Mouse (Mus musculus) C2C12 (cell line): ENCODE measurements around the gene 9930021J03Rik. TPM values are rescaled to one million over a fixed set of nuclear protein-coding genes. Genes with fewer than 3 reads are reported as not detected.

ENCODE experiments used
- H3K27me3 ChIP-seq: one replicate; pipeline ENCODE4 v1.6.1; 2011; ENCODE audit not compliant: control insufficient read depth, insufficient read depth, insufficient read length
- H3K36me3 ChIP-seq: one replicate; pipeline ENCODE4 v1.6.1; 2011; ENCODE audit not compliant: control insufficient read depth, insufficient read depth
- H3K4me3 ChIP-seq: one replicate; pipeline ENCODE4 v1.5.1; 2011; ENCODE audit warnings: mild to moderate bottlenecking, control low read depth; ENCODE audit not compliant: poor library complexity, insufficient read depth, severe bottlenecking
- H3K79me2 ChIP-seq: one replicate; pipeline ENCODE4 v1.6.1; 2011; ENCODE audit not compliant: control insufficient read depth, insufficient read depth
- H3K79me3 ChIP-seq: one replicate; pipeline ENCODE4 v1.6.1; 2011; ENCODE audit warnings: low read depth, control low read depth
- H3ac ChIP-seq: one replicate; pipeline ENCODE3; 2011; ENCODE audit warnings: low read depth; ENCODE audit not compliant: control insufficient read depth, insufficient read length
- CEBPB ChIP-seq: IDR thresholded peaks from one replicate; pipeline ENCODE4 v1.6.1; 2011; ENCODE audit warnings: low read depth, mild to moderate bottlenecking, control low read depth, moderate library complexity
- CTCF ChIP-seq: IDR thresholded peaks from one replicate; pipeline ENCODE4 v1.5.1; 2011; ENCODE audit not compliant: control insufficient read depth, insufficient read depth, insufficient read length
- FOSL1 ChIP-seq: IDR thresholded peaks from one replicate; pipeline ENCODE4 v1.8.0; 2011; ENCODE audit warnings: mild to moderate bottlenecking, low read length; ENCODE audit not compliant: poor library complexity, insufficient read depth, severe bottlenecking
- MAX ChIP-seq: IDR thresholded peaks from one replicate; pipeline ENCODE4 v1.6.1; 2011; ENCODE audit warnings: mild to moderate bottlenecking, control low read depth
- MYOD1 ChIP-seq: IDR thresholded peaks from one replicate; pipeline ENCODE4 v1.6.1; 2011; ENCODE audit warnings: low read depth; ENCODE audit not compliant: control insufficient read depth, insufficient read length
- MYOG ChIP-seq: IDR thresholded peaks from one replicate; pipeline ENCODE4 v1.6.1; 2011; ENCODE audit not compliant: control insufficient read depth, insufficient read length; ENCODE audit errors: extremely low read depth
- USF1 ChIP-seq: IDR thresholded peaks from one replicate; pipeline ENCODE4 v1.6.1; 2011; ENCODE audit warnings: low read depth, mild to moderate bottlenecking, control low read depth, moderate library complexity
- polyA plus RNA-seq: library from polyadenylated mRNA; unstranded; fragments of >200 nt; fragmentation: generic; extraction: Trizol; gene quantifications from one replicate; pipeline ENCODE4 v1.2.1, GENCODE M21; 2012; ENCODE audit warnings: missing spikeins

The 9930021J03Rik gene
- polyA plus RNA-seq, 1 experiment: 2.3 TPM

GRCm38 (mm10) chr19:29782914-29783313 lies 22.9 kb downstream of the 9930021J03Rik start:
- H3K27me3 ChIP-seq: no peaks in the 10 kb centered on the region
- TF ChIP-seq FOSL1: no peak
- TF ChIP-seq MYOG: no peak
- TF ChIP-seq MYOD1: no peak
- no peak for TF ChIP-seq USF1
- no peak for TF ChIP-seq CTCF
- TF ChIP-seq CEBPB: no peak
- TF ChIP-seq MAX: no peak

GRCm38 (mm10) chr19:29753939-29754338 lies 51.9 kb downstream of the 9930021J03Rik start:
- Histone ChIP-seq H3ac (no peak overlapping the region), H3K36me3 (no peaks in the 10 kb centered on the region), H3K79me3 (no peaks in the 10 kb centered on the region), H3K27me3 (no peaks in the 10 kb centered on the region), H3K4me3 (no peak overlapping the region), H3K79me2 (no peaks in the 10 kb centered on the region)
- TF ChIP-seq USF1: no peak
- no peak for TF ChIP-seq FOSL1
- TF ChIP-seq MYOG: no peak
- no peak for TF ChIP-seq CEBPB
- TF ChIP-seq MYOD1: no peak
- no peak for TF ChIP-seq CTCF
- no peak for TF ChIP-seq MAX

More at GRCm38 (mm10) chr19:29782914-29783313, 22.9 kb downstream of the 9930021J03Rik start:
- Histone ChIP-seq H3K79me3 (no peaks in the 10 kb centered on the region), H3K36me3 (no peaks in the 10 kb centered on the region), H3ac (no peak overlapping the region), H3K4me3 (no peak overlapping the region), H3K79me2 (no peaks in the 10 kb centered on the region)

GRCm38 (mm10) chr19:29750994-29751393 lies 54.8 kb downstream of the 9930021J03Rik start:
- no peaks in the 10 kb centered on the region for H3K79me2 ChIP-seq
- no peaks in the 10 kb centered on the region for H3K27me3 ChIP-seq
- no peak overlapping the region for H3ac ChIP-seq
- no peak overlapping the region for H3K4me3 ChIP-seq
- TF ChIP-seq MYOD1 (no peak), FOSL1 (no peak), MYOG (no peak), CTCF (no peak), CEBPB (no peak), MAX (no peak), USF1 (no peak)
- no peaks in the 10 kb centered on the region for H3K36me3 ChIP-seq
- no peaks in the 10 kb centered on the region for H3K79me3 ChIP-seq

GRCm38 (mm10) chr19:29743531-29743930 lies 62.3 kb downstream of the 9930021J03Rik start:
- Histone ChIP-seq H3K79me3 (no peaks in the 10 kb centered on the region), H3K79me2 (no peaks in the 10 kb centered on the region), H3K4me3 (no peak overlapping the region), H3K27me3 (no peaks in the 10 kb centered on the region), H3ac (no peak overlapping the region), H3K36me3 (no peaks in the 10 kb centered on the region)
- TF ChIP-seq MAX: no peak
- no peak for TF ChIP-seq MYOG
- no peak for TF ChIP-seq USF1
- TF ChIP-seq CTCF: no peak
- no peak for TF ChIP-seq MYOD1
- no peak for TF ChIP-seq FOSL1
- no peak for TF ChIP-seq CEBPB

GRCm38 (mm10) chr19:29740661-29741060 lies 65.1 kb downstream of the 9930021J03Rik start:
- Histone ChIP-seq H3K79me2 (no peaks in the 10 kb centered on the region), H3K4me3 (no peak overlapping the region), H3K79me3 (no peaks in the 10 kb centered on the region), H3K27me3 (no peaks in the 10 kb centered on the region), H3K36me3 (no peaks in the 10 kb centered on the region), H3ac (no peak overlapping the region)
- TF ChIP-seq CEBPB (no peak), USF1 (no peak), FOSL1 (no peak), MAX (no peak), CTCF (no peak), MYOG (no peak), MYOD1 (no peak)

GRCm38 (mm10) chr19:29739608-29740007 lies 66.2 kb downstream of the 9930021J03Rik start:
- Histone ChIP-seq H3K36me3 (no peaks in the 10 kb centered on the region), H3K4me3 (no peak overlapping the region), H3K27me3 (no peaks in the 10 kb centered on the region), H3K79me2 (no peaks in the 10 kb centered on the region), H3K79me3 (no peaks in the 10 kb centered on the region), H3ac (no peak overlapping the region)
- TF ChIP-seq FOSL1 (no peak), CTCF (no peak), USF1 (no peak), MYOG (no peak), MAX (no peak), MYOD1 (no peak), CEBPB (no peak)
